8 mouse cellular contexts compared by ENCODE assay signal in genomic region chr6:55383897-55384296, GRCm38 (mm10). TPM values are rescaled to one million over a fixed set of nuclear protein-coding genes. Genes with fewer than 3 reads are reported as not detected.
DNase-seq lines count a peak whose midpoint lies in the region; ATAC-seq and TF ChIP-seq lines count a peak whose summit lies in the region.

No protein-coding gene starts in this region.

- H3K36me3 ChIP-seq in midbrain, embryonic 11.5 days (ENCODE audit: control insufficient read depth, insufficient read depth, low read length): no peaks in the 10 kb centered on the region
- H3K36me3 ChIP-seq in midbrain, embryonic 16.5 days (ENCODE audit: control insufficient read depth, insufficient read depth, low read length): no peaks in the 10 kb centered on the region
- no peaks in the 10 kb centered on the region for H3K36me3 ChIP-seq in liver, embryonic 11.5 days (ENCODE audit: control insufficient read depth, insufficient read depth, low read length)
- no peaks in the 10 kb centered on the region for H3K36me3 ChIP-seq in forebrain, embryonic 12.5 days (replicated peaks)

- no peaks in the 10 kb centered on the region for H3K9me3 ChIP-seq in midbrain, embryonic 11.5 days (ENCODE audit: control insufficient read depth, low read length)
- H3K9me3 ChIP-seq in midbrain, embryonic 16.5 days (replicated peaks; ENCODE audit: control insufficient read depth, low read length, poor library complexity, severe bottlenecking): no peaks in the 10 kb centered on the region
- no peaks in the 10 kb centered on the region for H3K9me3 ChIP-seq in liver, embryonic 11.5 days (ENCODE audit: control insufficient read depth, low read length)
- H3K9me3 ChIP-seq in forebrain, embryonic 12.5 days: no peaks in the 10 kb centered on the region

- no peak overlapping the region for H3K4me2 ChIP-seq in midbrain, embryonic 11.5 days
- no peak overlapping the region for H3K4me2 ChIP-seq in midbrain, embryonic 16.5 days (ENCODE audit: low read length)
- no peak overlapping the region for H3K4me2 ChIP-seq in liver, embryonic 11.5 days
- H3K4me2 ChIP-seq in forebrain, embryonic 12.5 days: no peak overlapping the region

- H3K4me3 ChIP-seq in midbrain, embryonic 11.5 days (ENCODE audit: low read depth, low read length): no peak overlapping the region
- H3K4me3 ChIP-seq in midbrain, embryonic 16.5 days (ENCODE audit: low read depth, low read length): no peak overlapping the region
- H3K4me3 ChIP-seq in cortical plate, adult 2 months (ENCODE audit: insufficient read depth, low read length): no peak overlapping the region
- H3K4me3 ChIP-seq in liver, embryonic 11.5 days (ENCODE audit: low read depth, low read length): no peak overlapping the region
- no peak overlapping the region for H3K4me3 ChIP-seq in forebrain, embryonic 12.5 days (replicated peaks)

- peaks cover 3% of the 10 kb centered on the region for H3K4me1 ChIP-seq in midbrain, embryonic 11.5 days (ENCODE audit: control insufficient read depth, insufficient read depth, low read length)
- no peaks in the 10 kb centered on the region; the same call in 1 of the 2 replicates for H3K4me1 ChIP-seq in midbrain, embryonic 16.5 days (ENCODE audit: control insufficient read depth, insufficient read depth, low read length)
- no peaks in the 10 kb centered on the region; the same call in 1 of the 2 replicates for H3K4me1 ChIP-seq in cortical plate, adult 2 months (ENCODE audit: control insufficient read depth, insufficient read depth, low read length)
- H3K4me1 ChIP-seq in liver, embryonic 11.5 days (replicated peaks; ENCODE audit: control insufficient read depth, insufficient read depth, low read length): no peaks in the 10 kb centered on the region
- H3K4me1 ChIP-seq in forebrain, embryonic 12.5 days: peaks cover 21% of the 10 kb centered on the region

- no peak overlapping the region for H3K9ac ChIP-seq in midbrain, embryonic 11.5 days (ENCODE audit: low read length)
- H3K9ac ChIP-seq in midbrain, embryonic 16.5 days (ENCODE audit: low read depth, low read length): no peak overlapping the region
- no peak overlapping the region for H3K9ac ChIP-seq in liver, embryonic 11.5 days (ENCODE audit: low read depth, low read length)
- H3K9ac ChIP-seq in forebrain, embryonic 12.5 days: no peak overlapping the region

- no peak for TF ChIP-seq POLR2A in cortical plate, adult 2 months (IDR thresholded peaks at IDR 0.05; ENCODE audit: extremely low read depth, insufficient read depth, low read length)

- H3K27me3 ChIP-seq in midbrain, embryonic 11.5 days (ENCODE audit: control insufficient read depth, insufficient read depth, low read length): no peaks in the 10 kb centered on the region
- no peaks in the 10 kb centered on the region for H3K27me3 ChIP-seq in midbrain, embryonic 16.5 days (ENCODE audit: control insufficient read depth, insufficient read depth, low read depth, low read length)
- H3K27me3 ChIP-seq in liver, embryonic 11.5 days (replicated peaks; ENCODE audit: control insufficient read depth, insufficient read depth, low read length): 0 out of 2 replicates have a peak, but pooled peaks cover 5% of the 10 kb centered on the region
- H3K27me3 ChIP-seq in forebrain, embryonic 12.5 days: 0 out of 2 replicates have a peak, but pooled peaks cover 9% of the 10 kb centered on the region

- 17% methylated on average over 1 of the region's 1 CpGs for WGBS in midbrain, embryonic 11.5 days
- WGBS in midbrain, embryonic 16.5 days: 7% methylated on average over 1 of the region's 1 CpGs
- WGBS in liver, embryonic 11.5 days: 4% methylated on average over 1 of the region's 1 CpGs
- WGBS in forebrain, embryonic 12.5 days: 16% methylated on average over 1 of the region's 1 CpGs

- ATAC-seq in midbrain, embryonic 11.5 days (ENCODE audit: low FRiP score): no peak
- no peak for ATAC-seq in midbrain, embryonic 16.5 days
- peak; percentile 51 to 55; a peak in 3 of 4 replicates for ATAC-seq in hematopoietic stem cell, adult 5-6 weeks (replicated peaks in 1 of 2; ENCODE audit: insufficient read depth in 1 of 2, low FRiP score in 2 of 2, low TSS enrichment in 1 of 2, low read depth in 1 of 2, poor library complexity in 2 of 2, severe bottlenecking in 2 of 2)
- ATAC-seq in liver, embryonic 11.5 days (replicated peaks; ENCODE audit: low FRiP score): peak; percentile 66
- ATAC-seq in forebrain, embryonic 12.5 days (ENCODE audit: low FRiP score): no peak

- TF ChIP-seq CTCF in cortical plate, adult 2 months (IDR thresholded peaks at IDR 0.05; ENCODE audit: extremely low read depth, insufficient read depth, low read length): peak; percentile 74

- H3K27ac ChIP-seq in midbrain, embryonic 11.5 days (ENCODE audit: low read depth, low read length): no peak overlapping the region
- H3K27ac ChIP-seq in midbrain, embryonic 16.5 days (ENCODE audit: low read length): no peak overlapping the region
- H3K27ac ChIP-seq in cortical plate, adult 2 months (ENCODE audit: insufficient read depth, low read length): no peak overlapping the region
- H3K27ac ChIP-seq in liver, embryonic 11.5 days (ENCODE audit: low read depth, low read length): no peak overlapping the region
- no peak overlapping the region for H3K27ac ChIP-seq in forebrain, embryonic 12.5 days

- peak; percentile 89 for DNase-seq in midbrain, embryonic 11.5 days (ENCODE audit: low spot score, missing footprints)
- DNase-seq in ZHBTc4 (ENCODE audit: low read depth, low spot score): peak; percentile 35
- peak; percentile 54 for DNase-seq in liver, embryonic 11.5 days (ENCODE audit: low spot score)
- DNase-seq in retina, adult 2 months (ENCODE audit: low read depth, low spot score): peak; percentile 54

RNA-seq across cellular contexts. Expression of gene Ghrhr, which starts 7.8 kb away (rescaled TPM):
- not detected in 2 replicates for polyA plus RNA-seq in midbrain, embryonic 11.5 days (2014; fragmentation: Nextera tagmentation; extraction: Ambion mirVana)
- not detected in 2 replicates for polyA plus RNA-seq in midbrain, embryonic 16.5 days (2015; fragmentation: Nextera tagmentation; extraction: Ambion mirVana)
- 0.06 TPM in 1 of 2 replicates, not detected in the other for polyA plus RNA-seq in cortical plate, adult 2 months (2012; rRNA removed)
- total RNA-seq in hematopoietic stem cell, adult 5-6 weeks (2017): not detected in 2 replicates
- polyA plus RNA-seq in liver, embryonic 11.5 days (2014; fragmentation: Nextera tagmentation; extraction: Ambion mirVana): not detected in 2 replicates
- polyA plus RNA-seq in forebrain, embryonic 12.5 days (2016; fragmentation: Nextera tagmentation; extraction: Ambion mirVana): not detected in 2 replicates

RNA-seq across cellular contexts. Expression of gene Aqp1, which starts 47.7 kb away (rescaled TPM):
- polyA plus RNA-seq in midbrain, embryonic 11.5 days (2014; fragmentation: Nextera tagmentation; extraction: Ambion mirVana): 0.38 and 0.48 TPM in 2 replicates
- polyA plus RNA-seq in midbrain, embryonic 16.5 days (2015; fragmentation: Nextera tagmentation; extraction: Ambion mirVana): 4.8 and 5.4 TPM in 2 replicates
- 0.64 and 0.98 TPM in 2 replicates for polyA plus RNA-seq in cortical plate, adult 2 months (2012; rRNA removed)
- total RNA-seq in hematopoietic stem cell, adult 5-6 weeks (2017): 12.3 and 60.0 TPM in 2 replicates
- polyA plus RNA-seq in liver, embryonic 11.5 days (2014; fragmentation: Nextera tagmentation; extraction: Ambion mirVana): 6.1 and 8.0 TPM in 2 replicates
- polyA plus RNA-seq in forebrain, embryonic 12.5 days (2016; fragmentation: Nextera tagmentation; extraction: Ambion mirVana): 3.2 and 4.9 TPM in 2 replicates

Comparison
In these comparisons a context has a peak if more than half of its experiments do, and no peak if none do; other contexts are left out.
1. ATAC-seq: peak in hematopoietic stem cell, adult 5-6 weeks (2 of 2) and liver, embryonic 11.5 days (single experiment); none in midbrain, embryonic 11.5 days (single experiment), midbrain, embryonic 16.5 days (single experiment) and forebrain, embryonic 12.5 days (single experiment).
2. DNase-seq: peak in every context shown above with its lines; median percentile 89 in midbrain, embryonic 11.5 days; 54 in liver, embryonic 11.5 days; 54 in retina, adult 2 months; 35 in ZHBTc4.